Mouse (Mus musculus) spleen, adult 12 weeks (tissue): ENCODE data around the gene Ezh1.

Experiments
- DNase-seq: peaks from one replicate; pipeline ENCODE4 v3.0.0; 2022; ENCODE audit warnings: low spot score

The Ezh1 gene

DNA sequence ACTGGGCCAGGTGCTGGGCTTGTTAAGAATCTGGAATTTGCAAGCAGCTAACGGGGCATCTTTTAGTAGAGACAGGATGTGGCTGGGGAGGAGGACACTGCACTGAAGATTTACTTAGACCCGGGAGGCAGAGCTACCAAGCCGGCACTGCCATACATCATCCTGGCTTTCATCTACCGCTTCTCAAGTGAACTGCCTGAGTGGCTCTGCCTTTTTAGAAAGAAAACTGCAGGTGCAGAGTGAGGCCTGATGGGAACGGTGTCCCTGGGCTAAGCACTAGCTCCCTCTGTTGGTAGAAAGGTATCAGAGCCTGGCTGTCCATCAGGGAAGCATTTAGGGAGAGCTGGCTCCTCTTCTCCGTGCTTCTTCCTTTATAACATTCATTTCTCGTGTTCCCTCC, 25.3 kb downstream of the Ezh1 start:
- DNase-seq = no peak

DNA sequence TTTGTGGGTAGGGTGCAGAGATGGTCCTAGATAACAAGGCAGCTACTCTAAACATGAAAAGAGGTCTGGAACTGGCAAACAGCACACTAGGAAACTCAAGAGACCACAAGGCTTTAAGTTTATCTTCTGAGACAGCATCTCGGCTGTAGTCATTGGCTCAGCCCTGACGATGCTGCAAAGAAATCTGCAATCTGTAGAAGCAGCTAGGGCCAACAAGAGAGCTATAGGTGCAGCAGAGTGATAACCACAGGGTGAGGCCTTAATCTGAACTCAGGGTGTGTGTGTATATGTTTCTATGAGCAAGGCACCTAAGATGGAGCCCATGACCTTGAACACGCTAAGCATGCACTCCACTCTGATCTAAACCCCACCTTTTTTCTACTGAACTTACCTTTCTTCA, 26.7 kb downstream of the Ezh1 start:
- DNase-seq = no peak

- DNase-seq = no peak
Observed at GRCm38 (mm10) chr11:101196175-101196574, 30.1 kb downstream of the Ezh1 start.

DNA sequence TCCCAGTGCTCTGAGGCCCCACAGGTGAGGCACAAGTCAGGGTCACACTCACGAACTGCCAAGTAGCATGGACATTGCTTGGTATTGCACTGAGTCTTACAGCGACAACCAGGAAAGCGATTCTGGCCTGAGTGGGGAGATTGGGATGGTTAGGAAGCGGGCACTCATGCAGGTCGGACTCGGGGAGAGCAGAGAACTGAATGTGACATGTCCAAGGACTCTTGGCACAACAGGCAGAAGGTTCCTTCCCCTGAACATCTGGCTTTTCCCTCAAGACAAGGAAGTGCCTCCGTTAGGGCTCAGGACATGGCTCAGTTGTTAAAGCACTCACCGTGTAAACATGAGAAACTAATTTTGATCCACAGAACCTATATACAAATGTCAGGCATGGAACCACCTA, 30.7 kb downstream of the Ezh1 start:
- DNase-seq = no peak

DNA sequence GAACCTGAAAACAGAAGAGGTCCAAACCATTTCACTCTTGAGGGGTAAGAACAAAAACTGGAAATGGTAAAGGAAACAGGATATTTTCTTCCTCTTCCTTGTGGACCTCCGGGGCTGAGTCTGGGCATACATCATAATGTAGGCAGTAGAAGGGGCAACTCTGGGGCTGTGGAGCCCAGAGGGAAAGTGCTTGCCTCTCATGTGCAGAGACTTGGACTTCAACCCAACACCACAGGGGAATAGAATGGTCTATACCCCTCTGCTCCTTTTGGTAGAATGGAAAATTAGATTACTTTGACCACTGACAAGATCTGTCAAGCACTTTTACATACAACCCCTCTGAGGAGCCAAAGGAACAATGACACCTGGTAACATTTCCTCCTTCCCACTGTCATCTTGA, 31.2 kb downstream of the Ezh1 start:
- no peak for DNase-seq

DNA sequence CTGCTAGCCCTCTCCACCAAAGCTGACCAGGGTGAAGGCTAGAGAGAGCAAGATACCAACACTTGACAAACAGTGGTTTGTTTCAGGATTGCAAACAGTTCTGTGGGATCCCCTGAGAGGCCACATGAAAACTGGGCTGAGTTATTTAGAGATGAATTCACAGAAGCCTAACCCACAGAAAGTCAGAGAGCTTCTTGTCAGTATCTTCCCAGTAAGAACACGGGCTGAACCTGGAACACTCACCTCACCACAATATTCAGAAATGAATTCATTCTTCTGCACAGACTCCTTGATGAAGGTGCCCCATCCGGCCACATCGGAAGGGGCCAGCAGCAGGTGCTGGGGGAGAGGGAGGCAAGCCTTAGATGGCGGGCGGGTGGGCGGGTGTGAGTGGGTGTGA, 31.6 kb downstream of the Ezh1 start:
- DNase-seq = no peak

- no peak for DNase-seq
Observed at GRCm38 (mm10) chr11:101194137-101194536, 32.1 kb downstream of the Ezh1 start.

- DNase-seq = no peak
Observed at GRCm38 (mm10) chr11:101193076-101193475, 33.2 kb downstream of the Ezh1 start.

- no peak for DNase-seq
Observed at GRCm38 (mm10) chr11:101192646-101193045, 33.6 kb downstream of the Ezh1 start.

GRCm38 (mm10) chr11:101191919-101192470, 34.3 kb downstream of the Ezh1 start:
- DNase-seq = no peak

GRCm38 (mm10) chr11:101190913-101191907, 35.1 kb downstream of the Ezh1 start:
- no peak for DNase-seq

DNA sequence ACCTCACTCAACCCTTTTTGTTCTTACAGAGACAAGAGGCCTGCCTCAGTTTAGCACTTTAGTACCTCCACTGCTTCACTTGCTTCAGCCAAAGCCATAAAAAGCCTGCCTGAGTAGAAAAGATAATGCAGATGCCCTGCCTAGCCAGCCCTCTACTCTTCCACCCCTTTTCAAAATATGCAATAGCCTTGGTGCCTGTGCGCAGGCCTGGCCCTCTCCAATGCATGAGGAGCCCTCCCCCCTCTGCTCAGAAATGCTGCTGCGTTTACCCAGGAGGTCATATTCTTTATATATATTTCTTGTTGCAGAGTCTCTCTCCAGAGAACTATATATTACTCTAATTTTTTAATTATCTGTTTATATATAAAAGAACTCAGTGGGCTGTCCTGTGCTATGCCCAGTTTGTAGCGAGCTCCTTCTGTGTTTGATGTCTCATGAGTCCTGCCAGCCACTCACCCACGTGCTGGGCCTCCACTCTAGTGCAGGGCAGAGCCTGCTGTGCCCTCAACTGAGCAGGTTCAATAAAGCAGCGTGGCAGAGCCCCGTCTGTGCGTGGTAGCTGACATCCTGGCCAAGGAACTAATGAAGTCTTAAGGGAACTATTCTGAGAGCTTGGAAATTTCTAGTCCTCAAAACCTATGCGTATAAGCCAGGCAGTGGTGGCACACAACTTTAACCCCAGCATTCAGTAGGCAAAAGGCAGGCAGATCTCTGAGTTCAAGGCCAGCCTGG, 35.9 kb downstream of the Ezh1 start:
- no peak for DNase-seq

DNA sequence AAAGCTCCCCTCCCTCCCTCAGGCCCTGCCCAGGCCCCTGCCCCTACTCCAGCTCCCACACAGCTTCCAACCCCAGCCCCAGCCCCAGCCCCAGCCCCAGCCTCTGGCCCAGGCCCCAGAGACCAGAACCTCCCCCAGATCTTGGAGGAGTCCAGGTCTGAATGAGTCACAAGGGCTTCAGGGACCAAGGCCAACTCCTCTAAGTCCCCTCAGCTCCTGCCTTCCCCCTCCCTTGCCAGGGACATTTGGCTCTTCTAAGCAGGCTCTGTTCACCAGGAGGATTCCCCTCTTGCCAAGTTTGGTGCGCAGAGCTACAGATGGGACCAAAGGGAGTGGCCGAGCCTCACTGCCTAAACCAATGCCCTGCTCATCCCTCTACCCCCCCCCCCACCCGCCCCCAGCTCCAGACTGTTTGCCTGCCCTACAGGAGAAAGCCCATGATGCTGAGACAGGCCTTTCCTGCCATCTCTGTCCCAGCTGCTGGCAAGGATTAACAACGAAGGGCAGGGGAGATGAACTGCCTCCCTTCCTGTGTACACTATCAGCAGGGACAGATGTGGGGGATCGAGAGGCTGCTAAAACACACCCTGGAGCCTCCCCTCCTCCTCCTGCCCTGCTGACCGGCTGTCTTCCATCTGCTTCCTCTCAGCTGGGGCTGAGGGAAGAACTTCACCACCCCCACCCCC, 36.6 kb downstream of the Ezh1 start:
- peak; percentile 43 for DNase-seq

GRCm38 (mm10) chr11:101188166-101188805, 38.0 kb downstream of the Ezh1 start:
- no peak for DNase-seq

DNA sequence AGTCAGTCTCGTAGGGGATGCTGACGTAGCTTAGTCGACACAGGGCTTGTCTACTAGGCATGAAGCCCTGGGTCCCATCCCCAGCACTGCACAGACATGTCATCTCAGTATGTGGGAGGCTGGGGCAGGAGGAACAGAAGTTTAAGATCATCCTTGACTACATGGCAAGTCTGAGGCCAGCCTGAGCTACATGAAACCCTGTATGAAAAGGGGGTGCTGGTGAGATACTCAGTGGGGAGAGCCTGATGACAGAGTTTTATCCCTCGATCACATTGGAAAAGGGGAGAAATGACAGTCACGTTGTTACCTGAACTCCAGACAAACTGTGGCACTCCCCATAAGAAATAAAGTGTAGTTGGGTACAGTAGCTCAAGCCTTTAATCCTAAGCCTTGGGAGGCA, 38.7 kb downstream of the Ezh1 start:
- no peak for DNase-seq

- no peak for DNase-seq
Observed at GRCm38 (mm10) chr11:101186526-101187247, 39.6 kb downstream of the Ezh1 start.

- no peak for DNase-seq
Observed at GRCm38 (mm10) chr11:101185441-101185840, 40.8 kb downstream of the Ezh1 start.

DNA sequence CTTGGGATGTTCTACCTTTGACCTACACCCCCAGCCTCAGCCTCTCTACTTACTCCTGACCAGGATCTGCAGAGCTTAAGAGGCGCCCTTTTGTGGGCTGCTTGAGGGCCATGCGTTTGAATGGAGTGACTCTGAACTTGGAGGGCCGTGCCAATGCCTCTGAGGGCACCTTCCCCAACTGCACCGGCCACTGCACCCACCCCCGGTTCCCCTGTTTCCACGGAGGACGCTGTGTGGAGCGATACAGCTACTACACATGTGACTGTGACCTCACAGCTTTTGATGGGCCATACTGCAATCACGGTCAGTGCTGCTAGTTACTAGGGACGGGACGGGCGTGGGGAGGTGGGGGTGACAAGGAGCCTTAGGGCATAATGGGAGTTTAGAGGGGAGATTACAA, 41.3 kb downstream of the Ezh1 start:
- DNase-seq = no peak

DNA sequence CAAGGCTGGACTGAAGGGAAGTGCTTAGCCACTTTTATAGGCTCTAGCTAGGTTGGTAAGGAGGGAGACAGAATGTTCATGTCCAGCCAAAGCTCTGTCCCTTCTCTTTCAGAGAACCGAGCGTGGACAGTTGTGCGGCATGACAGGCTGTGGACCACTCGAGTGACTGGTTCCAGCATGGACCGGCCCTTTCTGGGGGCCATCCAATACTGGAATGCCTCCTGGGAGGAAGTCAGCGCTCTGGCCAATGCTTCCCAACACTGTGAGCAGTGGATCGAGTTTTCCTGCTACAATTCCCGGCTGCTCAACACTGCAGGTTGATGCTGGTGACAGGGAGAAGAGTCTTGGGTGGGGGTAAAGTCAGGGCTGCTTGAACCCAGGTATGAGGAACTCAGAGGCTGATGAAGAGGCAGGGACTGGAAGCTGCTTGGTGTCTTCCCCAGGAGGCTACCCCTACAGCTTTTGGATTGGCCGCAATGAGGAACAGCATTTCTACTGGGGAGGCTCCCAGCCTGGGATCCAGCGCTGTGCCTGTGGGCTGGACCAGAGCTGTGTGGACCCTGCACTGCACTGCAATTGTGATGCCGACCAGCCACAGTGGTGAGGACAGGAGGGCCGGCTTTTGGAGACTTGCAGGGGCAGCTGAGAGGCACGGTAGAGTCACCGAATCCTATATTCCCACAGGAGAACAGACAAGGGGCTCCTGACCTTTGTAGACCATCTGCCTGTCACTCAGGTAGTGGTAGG, 43.3 kb downstream of the Ezh1 start:
- no peak for DNase-seq

- DNase-seq = no peak
Observed at GRCm38 (mm10) chr11:101181961-101182360, 44.3 kb downstream of the Ezh1 start.
